Mouse (Mus musculus): ENCODE measurements around the gene Plcb4.
"Not testable (repeated sequence)": the region's sequence is repeated elsewhere in the genome, so short reads cannot be mapped to it uniquely, and the experiment has no call there.

The Plcb4 gene

DNA sequence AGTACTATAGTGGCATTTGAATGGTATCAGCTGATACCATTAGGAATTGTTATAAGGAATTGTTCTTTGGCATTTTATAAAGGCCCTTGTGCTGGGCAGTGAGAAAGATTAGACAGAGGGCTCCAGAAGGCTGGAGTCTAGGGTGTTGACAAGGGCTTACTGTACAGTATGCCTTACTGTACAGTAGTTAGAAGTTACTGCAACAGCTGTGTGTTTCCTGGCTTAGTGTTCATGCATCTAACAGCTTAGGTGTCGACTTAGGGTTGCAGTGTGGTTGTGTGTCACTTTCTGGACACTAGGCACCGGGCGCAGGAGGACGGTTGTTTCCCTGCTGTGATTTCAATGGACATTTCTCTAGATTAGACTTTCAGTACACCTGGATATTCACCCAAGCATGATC is 57.4 kb downstream of the Plcb4 start:
- DNase-seq (ENCODE audit: low spot score in 2 of 2): no peak

DNA sequence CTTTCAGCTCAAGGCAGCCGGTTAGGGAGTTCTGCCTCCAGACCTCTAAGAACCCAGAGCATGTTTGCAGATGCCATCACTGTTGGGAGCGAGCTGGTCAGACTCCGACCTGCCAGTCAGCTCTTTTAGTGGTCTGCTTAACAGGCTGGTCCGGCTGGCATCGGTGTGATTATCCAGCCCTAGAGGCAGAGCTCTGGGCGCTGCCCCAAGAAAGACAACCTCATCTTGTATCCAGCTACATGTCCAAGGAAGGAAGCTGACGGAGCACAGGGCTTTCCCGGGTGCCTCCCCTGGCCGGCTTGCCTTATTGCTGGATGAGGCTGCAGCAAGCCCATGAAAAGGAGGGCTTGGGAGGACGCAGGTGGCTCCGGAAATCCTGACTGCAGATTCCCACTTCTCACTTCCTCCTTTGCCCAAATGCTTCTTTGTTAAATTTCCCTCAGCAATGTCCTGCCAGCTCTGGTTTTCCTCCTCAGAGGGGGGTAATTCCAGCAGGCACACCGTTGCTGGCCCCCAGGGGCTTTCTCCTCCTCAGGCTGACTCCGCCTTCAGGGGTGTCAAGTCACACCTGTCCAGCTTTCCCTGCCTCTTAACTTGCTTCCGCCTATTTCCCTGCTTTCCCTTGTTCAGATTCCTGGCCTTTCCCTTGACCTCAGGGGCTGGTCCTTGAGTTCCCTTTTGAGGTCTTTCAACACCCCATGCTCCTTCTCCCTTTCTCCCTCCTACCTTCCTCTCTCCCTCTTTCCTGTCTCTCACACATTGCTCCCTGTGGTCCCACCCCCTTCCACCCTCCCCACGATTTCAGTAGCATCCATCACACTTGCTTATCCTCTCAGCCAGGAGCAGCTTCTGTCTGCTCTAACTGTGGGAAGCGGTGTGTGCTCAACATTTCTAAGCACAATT is 58.7 kb downstream of the Plcb4 start:
- no peak for DNase-seq (ENCODE audit: low spot score in 2 of 2)

DNA sequence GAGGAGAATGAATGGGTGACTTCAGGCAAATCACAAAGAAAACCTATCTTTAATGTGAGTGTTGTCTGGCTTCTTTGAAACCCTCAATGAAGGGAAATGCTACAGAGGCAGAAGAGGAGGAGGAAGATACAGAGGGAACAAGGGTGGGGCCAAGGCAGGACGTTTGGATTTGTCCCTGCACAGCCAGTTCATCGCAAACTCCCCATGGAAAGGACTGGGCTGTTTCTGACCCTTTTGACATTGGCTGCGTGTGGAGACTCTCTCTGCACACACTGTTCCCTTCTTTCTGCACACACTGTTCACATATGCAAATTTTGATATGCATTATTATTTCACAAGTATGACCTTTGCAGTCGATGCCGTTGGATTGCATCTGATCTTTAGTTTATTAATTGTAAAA is 63.3 kb downstream of the Plcb4 start:
- no peak for DNase-seq (ENCODE audit: low spot score in 2 of 2)

DNA sequence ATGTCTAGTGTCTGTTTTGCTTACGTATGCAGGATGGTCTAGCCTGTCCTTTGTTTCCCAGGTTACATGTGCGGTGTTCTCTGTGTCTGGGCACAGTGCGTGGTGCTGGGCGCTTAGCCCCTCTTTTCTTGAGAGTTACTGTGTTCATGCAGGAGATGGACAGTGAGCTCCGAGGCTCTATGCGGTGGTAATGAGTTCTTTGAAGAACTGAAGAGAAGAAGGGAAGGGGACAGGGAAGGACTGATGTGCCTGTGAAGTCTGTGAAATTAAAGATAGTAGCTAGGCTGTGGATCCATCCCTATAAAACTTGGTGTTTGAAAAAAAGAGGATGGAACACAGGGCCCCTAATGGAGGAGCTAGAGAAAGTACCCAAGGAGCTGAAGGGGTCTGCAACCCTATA is 64.6 kb downstream of the Plcb4 start:
- DNase-seq (ENCODE audit: low spot score in 2 of 2): no peak

DNA sequence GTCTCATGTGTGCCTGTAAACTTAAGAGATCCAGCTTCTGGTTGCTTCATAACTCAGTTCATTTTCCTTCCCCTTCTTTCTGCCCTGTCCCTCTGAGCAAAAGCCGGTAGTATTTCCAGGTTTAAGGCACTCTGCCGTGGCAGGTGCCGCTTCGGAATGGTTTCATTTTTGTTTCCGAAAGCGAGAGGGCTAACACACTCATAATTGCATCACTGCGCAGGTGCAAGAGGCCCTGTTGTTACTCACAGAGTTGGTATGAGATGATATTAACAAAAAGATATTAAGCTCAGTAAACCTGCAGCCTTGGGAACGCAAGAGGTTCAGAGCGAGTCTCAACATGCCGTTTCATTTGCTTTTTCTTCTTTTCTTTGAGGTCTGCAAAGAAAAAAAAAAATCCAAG is 65.7 kb downstream of the Plcb4 start:
- no peak for DNase-seq (ENCODE audit: low spot score in 2 of 2)

DNA sequence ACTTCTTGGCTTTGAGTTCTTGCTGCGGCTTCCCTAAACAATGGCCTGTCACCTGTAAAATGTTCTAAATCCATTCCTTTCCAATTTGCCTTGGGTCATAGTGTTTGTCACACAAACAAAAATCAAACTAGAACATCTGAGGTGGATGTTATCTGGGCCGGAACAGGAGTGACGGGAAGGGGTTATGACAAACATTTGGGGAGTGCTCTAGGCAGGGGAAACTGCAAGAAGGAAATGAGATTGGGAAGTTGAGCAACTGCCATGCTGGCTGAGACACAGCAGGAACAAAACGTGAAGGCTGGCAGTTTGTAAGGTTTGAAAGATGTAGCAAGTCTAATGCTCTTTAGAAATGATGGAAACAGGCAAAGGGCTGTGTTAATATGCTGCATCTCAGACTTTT is 66.6 kb downstream of the Plcb4 start:
- no peak for DNase-seq (ENCODE audit: low spot score in 2 of 2)

DNA sequence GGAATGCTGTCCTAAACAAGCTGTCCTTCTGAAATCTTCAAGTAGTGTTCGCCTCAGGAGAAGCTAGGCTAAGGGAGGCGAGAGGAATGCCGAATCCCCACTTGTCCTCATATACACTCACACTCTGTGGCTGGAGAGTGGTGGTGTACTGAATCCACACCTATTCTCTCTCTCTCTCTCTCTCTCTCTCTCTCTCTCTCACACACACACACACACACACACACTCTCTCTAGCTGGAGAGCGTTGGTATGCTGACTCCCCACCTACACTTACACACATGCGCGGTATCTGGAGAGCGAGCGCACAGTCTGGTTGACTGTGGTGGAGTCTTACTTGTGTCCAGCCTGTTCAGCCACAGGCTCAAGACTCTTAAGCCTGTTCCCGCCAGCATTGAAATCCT is 68.3 kb downstream of the Plcb4 start:
- DNase-seq (ENCODE audit: low spot score in 2 of 2): no peak

DNA sequence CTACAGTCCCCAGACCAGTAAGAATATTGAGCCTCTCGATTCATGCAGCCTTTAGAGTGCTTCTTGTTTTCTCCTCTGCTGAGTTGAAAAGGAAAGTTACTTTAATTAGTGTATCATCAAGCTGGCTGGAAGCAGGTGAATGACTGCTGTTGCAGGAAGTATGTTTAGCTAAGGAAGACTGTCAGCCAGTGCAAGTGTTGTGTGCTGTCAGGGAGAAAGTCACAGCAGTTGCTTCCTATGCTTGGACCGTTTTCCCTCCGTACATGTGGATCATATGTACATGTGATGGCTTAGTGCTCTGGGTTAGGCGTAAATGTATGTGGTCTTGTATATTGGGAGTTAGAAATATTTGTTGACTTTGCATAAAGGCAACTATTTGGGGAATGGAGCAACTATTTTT is 69.1 kb downstream of the Plcb4 start:
- DNase-seq (ENCODE audit: low spot score in 2 of 2): no peak

DNA sequence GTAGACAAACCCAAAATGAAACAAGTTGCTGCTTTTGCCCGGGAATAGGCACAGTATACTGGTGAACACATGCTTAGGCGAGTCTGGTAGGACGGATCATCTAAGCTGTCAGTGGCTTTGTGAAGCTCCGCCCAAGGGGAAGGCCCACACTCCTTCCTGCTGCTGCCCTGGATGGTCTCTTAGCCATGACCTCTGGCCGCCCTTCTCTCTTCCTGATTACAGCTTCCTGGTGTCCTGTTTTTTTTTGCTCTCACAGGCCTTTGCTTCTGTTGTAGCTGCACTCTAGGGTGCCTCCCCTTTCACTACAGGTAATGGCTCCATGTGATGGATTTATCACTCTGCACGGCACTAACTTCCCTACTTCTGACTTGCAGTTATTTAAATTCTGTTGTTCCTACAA is 72.8 kb downstream of the Plcb4 start:
- DNase-seq (ENCODE audit: low spot score in 2 of 2): peak in 1 of 2 experiments; percentile 20

DNA sequence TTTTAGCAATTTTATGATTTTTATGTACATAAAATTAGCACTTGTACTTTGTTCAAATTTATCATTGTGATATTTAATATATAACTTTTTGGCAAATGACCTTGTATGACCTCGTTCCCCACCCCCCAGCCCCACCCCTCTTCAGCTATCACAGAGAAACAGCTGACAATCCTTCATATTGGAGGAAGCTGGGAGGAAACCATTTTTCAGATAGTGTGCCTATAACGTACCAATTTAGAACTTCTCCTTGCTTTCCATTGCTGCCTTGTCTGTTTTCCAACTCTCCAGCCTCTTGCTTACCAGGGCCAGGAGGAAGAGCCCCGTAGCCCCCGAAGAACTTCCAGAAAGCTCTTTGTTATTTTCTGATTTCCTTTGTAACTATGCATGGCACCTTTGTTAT is 73.8 kb downstream of the Plcb4 start:
- no peak for DNase-seq (ENCODE audit: low spot score in 2 of 2)

DNA sequence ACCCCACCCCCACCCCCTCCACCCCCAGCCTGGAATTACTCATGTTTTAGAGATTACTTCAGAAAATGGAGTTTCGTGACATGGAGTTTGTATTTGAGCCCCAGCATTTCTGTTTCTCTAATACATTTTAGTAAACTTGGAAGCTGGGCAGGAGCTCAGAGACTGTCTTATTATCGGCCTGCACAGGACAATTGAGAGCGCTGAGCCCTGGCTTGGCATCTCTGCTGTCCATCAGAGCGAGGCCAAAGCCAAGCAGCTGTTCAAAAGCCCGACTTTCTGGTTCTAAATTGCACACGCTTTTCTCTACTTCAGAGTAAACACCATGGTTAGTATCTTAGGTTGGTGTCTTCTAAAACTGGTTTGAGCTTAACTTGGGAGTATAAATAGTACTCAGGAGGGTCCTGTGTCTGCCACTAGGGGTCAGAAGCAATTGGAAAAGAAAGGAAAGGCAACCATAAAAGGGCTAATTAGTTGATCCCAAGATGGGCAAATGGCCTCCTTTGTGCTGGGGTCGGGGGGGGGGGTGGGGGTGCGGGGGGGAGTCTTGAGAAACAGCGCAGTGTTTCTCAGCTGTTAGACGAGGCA is 75.2 kb downstream of the Plcb4 start:
- no peak for DNase-seq (ENCODE audit: low spot score in 2 of 2)

DNA sequence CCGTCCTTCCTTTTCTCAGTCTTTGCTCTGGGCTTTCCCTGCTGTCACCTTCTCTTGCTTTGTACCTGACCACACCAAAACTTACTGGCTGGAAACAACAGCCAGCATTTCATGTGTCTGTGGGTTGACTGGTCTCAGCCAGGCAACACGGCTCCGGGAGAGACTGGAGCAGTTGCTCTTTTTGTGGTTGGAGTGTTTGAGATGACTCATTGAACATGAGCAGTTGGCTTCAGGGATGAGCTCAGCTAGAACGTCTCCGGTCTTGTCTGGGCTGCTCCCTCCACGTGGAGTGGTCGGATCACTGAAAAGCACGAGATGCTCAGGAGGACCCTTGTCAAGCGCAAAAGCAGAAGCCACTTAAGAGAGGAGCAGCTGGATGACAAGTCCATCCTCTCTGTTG is 78.7 kb downstream of the Plcb4 start:
- no peak for DNase-seq (ENCODE audit: low spot score in 2 of 2)

DNA sequence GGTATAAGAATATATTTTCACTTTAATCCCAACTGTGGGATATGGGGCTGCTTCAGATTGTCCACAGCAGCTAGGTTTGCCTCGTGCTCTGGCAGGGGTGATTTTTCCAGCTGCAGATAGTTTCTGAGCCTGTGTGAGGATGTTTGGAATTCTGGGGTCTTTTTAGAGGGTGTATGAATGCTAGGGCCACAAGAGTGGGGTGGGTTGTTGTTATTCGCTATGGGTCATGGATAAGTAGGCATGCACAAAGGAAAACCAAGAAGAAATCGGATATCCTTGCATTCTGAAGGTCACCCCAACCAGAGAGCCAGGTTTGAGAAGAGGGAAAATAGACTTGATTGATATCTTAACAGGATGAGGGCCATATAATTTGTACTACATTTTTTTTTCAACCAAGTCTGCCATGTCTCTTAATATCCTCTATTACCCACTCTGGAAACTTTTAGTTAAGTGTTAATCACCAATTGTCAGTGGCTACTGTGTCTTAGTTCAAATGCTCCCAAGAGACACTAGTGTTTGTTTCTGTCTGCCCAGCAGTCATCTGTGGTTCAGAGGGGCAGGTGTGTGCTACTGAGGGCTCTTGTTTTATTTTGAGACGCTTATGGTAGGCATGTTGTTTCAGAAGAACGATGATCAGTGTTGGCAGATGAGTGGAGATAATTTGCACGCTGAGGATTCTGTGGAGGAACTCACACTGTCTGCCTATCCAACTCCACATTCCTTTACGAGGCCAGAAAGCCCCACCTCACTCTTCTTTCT is 79.4 kb downstream of the Plcb4 start:
- not testable (repeated sequence) for DNase-seq (ENCODE audit: low spot score in 2 of 2)

DNA sequence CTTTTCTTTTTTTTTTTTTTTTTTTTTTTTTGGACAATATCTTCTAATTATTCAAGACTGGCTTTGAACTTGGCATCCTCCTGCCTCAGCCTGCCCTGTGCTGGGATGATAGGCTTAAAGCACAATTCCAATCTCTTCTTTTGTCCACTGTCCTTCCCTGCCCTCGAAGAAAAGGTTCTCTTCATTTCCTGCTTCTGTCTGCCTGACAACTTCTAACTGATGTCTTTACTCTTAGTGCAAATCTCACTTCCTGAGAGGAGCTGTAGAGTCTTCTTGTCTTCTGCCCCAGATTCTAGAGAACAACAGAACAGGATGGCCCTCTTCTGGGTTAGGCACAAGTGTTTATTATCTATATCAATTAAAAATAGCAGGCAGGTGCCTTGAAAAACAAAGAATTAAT is 80.1 kb downstream of the Plcb4 start:
- no peak for DNase-seq (ENCODE audit: low spot score in 2 of 2)

DNA sequence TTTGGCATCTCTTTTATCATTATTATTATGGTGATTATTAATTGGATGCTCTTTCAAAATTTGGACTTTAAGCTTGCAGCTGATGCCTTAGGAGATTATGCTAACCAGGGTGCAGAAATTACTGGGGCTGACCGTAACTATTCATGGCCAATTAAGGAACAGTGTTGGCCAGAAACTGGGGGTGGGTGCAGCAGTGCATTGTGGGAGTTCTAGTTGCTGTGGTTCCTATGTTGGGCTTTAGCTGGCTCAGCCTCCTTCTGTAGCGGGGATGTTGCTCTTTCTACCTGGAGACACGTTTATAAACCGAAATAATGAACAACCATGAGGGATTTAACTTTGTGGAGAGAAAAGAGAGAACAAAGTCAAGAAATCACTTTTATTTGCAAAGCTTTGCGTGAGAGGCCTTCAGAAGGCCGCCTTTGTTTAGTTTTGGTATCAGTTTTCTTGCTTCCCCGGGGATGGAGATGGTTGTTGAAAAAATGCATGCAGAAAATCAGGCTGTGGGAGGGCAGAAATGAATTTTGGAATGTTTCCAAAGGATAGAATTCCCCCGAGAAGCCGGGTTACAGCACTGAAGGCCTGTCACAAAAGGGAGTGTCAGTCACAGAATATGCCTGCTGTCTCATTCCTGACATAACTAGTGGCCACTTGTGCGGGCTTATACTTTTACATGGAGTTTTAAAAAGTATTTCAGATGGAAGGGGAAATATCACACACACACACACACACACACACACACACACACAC is 84.3 kb downstream of the Plcb4 start:
- no peak for DNase-seq (ENCODE audit: low spot score in 2 of 2)

DNA sequence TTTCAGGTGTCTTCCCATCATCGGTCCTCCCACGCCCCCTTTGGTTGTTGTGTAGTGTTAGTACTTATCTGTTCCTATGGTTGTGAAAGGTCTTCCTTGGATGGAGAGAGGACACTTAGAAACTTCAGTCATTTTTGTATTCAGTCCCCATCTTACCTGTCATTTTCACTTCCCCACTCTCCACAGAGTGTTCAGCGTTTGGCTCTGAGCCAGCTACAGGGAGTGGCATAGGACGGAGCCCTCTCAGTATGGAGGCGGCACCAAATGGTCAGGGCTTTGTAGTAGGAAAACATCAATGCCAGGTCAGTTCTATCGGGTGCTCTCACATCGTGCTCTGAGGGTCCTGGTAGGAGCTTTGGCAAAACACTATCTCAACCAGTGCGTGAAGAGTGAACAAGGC is 85.9 kb downstream of the Plcb4 start:
- no peak for DNase-seq (ENCODE audit: low spot score in 2 of 2)

DNA sequence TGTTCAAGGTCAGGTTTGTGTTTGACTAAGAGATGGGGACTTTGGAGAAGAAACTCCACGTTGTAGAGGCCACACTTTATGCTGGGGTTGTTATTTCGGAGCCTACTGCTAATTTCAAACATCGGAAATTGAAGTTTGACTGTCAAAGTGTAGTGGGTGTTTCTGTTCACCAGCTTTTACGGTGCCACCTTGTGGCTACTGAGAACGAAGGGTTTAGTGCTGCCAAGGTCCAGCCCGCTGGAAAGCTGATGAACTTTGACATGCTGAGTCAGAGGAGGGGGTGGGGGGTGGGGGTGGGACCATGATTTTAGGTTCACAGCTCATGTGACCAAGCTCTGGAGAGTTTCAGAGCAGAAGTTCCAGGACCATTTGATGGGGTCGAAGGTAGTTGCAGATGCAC is 86.3 kb downstream of the Plcb4 start:
- DNase-seq (ENCODE audit: low spot score in 2 of 2): no peak

DNA sequence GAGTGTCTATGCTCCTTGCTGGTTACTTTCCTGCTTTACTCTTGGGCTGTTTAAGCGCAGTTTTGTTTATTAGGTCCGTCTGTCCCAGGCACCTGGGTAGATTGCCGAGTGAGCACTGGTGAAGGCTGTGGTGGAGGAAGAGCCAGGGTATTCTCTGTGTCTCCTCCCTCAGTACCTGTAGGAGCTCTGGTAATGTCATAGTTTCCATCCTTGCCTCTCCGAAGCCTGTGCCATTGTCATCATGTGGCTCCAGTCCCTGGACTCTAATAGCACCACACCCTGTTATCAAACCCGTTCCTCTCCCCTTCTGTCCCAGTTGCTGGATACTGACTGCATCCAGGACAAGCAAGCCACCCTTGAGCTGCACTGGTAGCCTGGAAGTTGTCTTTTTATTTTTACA is 89.6 kb downstream of the Plcb4 start:
- no peak for DNase-seq (ENCODE audit: low spot score in 2 of 2)

DNA sequence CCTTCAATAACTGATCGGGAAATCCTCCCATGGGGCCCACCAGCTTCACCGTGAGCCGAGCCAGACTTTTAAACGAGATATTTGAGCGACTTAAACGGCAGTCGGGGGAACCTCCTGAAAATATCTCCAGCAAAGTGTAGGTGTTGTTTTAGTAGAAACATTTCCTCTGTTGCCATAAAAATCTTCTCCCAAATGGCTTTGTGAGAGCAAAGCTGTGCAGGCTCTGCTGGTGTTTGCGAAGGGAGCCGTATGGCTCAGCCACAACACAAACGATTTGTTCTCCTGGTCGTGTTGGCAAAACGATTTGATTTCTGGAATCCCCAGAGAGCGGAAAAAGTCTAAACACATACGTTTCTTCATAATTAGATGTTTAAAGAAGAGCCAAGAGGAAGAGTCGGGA is 90.8 kb downstream of the Plcb4 start:
- DNase-seq (ENCODE audit: low spot score in 2 of 2): no peak

DNA sequence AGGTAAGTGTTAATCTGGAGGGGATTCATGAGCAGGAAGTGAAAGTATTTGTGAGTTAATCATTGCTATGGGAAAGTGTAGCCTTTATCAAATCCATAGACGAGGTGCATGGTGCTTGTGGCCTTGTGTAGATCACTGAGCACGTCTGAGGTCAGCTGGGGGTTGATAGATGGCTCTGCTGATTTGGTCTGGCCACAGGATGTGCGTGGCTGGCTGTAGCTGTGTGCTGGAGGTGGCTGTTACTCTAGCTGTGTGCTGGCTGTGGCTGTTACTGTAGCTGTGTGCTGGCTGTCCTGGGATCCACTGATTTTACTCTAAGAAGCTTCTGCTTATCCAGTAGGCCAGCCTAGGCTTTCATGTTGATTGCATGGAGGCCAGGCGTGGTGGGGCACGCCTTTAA is 91.9 kb downstream of the Plcb4 start:
- DNase-seq (ENCODE audit: low spot score in 2 of 2): no peak

DNA sequence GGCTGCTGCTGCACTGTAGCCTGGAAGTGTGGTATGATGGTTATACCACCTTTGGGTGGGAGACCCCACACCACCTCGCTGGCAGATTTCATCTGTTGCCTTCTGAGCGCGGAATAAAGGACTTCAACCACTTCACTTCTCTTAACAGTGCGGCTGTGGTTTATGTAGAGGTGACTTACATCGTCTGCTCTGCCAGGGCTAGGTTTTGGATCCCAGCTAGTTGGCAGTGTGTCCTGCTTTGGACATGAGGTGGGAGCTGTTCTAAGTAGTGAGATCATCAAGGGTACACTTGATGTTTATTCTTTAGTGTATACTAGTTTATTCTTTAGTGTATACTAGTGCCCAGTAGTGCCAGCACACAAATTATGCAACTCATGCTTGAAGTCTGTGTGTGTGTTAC is 97.0 kb downstream of the Plcb4 start:
- DNase-seq (ENCODE audit: low spot score in 2 of 2): no peak

DNA sequence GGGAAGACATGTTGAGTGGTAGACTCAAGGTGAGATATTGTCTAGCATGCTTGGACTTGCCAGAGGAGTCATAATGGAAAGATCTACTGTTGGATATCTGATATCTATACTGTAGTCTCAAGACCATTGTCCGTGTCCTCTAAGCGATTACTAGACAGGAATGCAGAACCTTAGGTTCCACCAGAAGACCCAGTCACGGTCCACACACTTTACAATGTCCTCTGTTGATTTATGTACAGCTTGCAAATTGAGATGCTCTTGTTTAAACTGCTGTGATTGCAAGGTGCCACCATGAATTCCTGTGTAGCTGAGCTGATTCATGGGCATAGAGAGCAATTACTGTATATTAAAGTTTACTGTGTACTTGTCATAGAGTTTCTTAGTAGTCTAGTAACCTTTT is 98.7 kb downstream of the Plcb4 start:
- DNase-seq (ENCODE audit: low spot score in 2 of 2): no peak
